Mouse (Mus musculus): ENCODE results near the gene Gm5460. TPM values are rescaled to one million over a fixed set of nuclear protein-coding genes. Genes with fewer than 3 reads are reported as not detected.

The Gm5460 gene
- not detected in 2 replicates for polyA plus RNA-seq (2011; ENCODE audit: insufficient read depth, insufficient read length, low read depth, missing spikeins)

DNA sequence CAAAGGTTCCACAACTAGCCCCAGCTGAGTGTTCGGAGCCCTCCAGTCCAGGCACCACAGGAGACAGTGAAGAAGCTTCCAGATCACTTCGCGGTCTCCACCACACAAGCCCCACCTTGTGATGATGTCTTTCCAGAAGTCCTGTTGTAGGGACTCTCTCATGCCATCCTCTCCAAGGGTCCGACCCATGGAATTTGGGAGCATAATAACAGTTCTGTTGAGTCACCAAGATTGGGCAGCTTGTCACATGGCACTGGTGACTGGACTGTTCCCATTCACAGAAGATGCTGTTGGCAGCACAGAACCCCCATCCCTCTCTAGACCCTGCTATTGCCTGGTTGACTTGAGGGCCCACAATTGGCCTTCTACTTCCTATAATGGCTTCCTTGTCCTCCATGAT lies at the start of gene Gm5460:
Gm5460 (plus strand) TSS at position 378 of the 400 bp plus-strand sequence.
- no peak within 1 kb of the TSS for H3K9ac ChIP-seq (ENCODE audit: low read depth, poor library complexity, severe bottlenecking)
- H3K9me3 ChIP-seq (replicated peaks; ENCODE audit: control insufficient read depth, insufficient read depth, low read length, poor library complexity, severe bottlenecking) = no peaks in the 10 kb centered on the region
- H3K4me1 ChIP-seq (ENCODE audit: control insufficient read depth, insufficient read depth, low read length) = no peaks in the 10 kb centered on the region
- H3K4me3 ChIP-seq (ENCODE audit: low read depth, low read length) = no peak within 1 kb of the TSS
- no peak within 1 kb of the TSS for H3K27ac ChIP-seq (ENCODE audit: insufficient read depth, low read length)
- no peak for TF ChIP-seq CTCF (IDR thresholded peaks at IDR 0.05; ENCODE audit: low read depth, low read length)
- no peak for TF ChIP-seq EP300 (IDR thresholded peaks at IDR 0.05; ENCODE audit: insufficient read depth, low read depth, low read length)
- TF ChIP-seq POLR2A (IDR thresholded peaks at IDR 0.05; ENCODE audit: insufficient read depth, low read length) = no peak
- no peaks in the 10 kb centered on the region for H3K36me3 ChIP-seq (ENCODE audit: control insufficient read depth, insufficient read depth, low read length, poor library complexity, severe bottlenecking)
- H3K27me3 ChIP-seq (ENCODE audit: control insufficient read depth, insufficient read depth, low read length, poor library complexity, severe bottlenecking) = no peaks in the 10 kb centered on the region

DNA sequence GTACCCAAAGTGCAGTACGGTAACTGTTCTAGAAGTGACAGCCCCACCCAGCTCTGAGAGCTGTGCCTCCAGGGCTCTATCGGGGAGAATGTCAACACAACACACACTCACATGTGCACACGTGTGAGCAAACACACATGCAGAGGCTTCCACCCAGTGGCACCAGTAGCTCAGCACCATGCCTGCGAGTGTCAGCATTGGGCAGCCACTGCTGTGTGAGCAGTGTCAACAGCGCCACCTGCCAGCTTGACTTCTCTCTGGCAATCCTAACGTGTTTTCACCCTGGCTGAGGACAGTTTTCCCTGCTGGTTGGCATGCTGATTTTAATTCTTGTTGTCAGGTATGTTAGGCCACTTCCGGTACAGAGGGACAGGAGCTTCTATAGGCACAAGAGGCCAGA lies 43.9 kb upstream of the Gm5460 start:
- no peaks in the 10 kb centered on the region for H3K36me3 ChIP-seq (ENCODE audit: control insufficient read depth, insufficient read depth, low read length, poor library complexity, severe bottlenecking)
- H3K4me3 ChIP-seq (ENCODE audit: low read depth, low read length) = no peak overlapping the region
- H3K9ac ChIP-seq (ENCODE audit: low read depth, poor library complexity, severe bottlenecking) = no peak overlapping the region
- no peak overlapping the region for H3K27ac ChIP-seq (ENCODE audit: insufficient read depth, low read length)
- H3K9me3 ChIP-seq (replicated peaks; ENCODE audit: control insufficient read depth, insufficient read depth, low read length, poor library complexity, severe bottlenecking) = no peaks in the 10 kb centered on the region
- TF ChIP-seq CTCF (IDR thresholded peaks at IDR 0.05; ENCODE audit: low read depth, low read length) = peak; percentile 58
- TF ChIP-seq EP300 (IDR thresholded peaks at IDR 0.05; ENCODE audit: insufficient read depth, low read depth, low read length) = no peak
- no peak for TF ChIP-seq POLR2A (IDR thresholded peaks at IDR 0.05; ENCODE audit: insufficient read depth, low read length)
- H3K4me1 ChIP-seq (ENCODE audit: control insufficient read depth, insufficient read depth, low read length) = no peaks in the 10 kb centered on the region
- no peaks in the 10 kb centered on the region for H3K27me3 ChIP-seq (ENCODE audit: control insufficient read depth, insufficient read depth, low read length, poor library complexity, severe bottlenecking)

DNA sequence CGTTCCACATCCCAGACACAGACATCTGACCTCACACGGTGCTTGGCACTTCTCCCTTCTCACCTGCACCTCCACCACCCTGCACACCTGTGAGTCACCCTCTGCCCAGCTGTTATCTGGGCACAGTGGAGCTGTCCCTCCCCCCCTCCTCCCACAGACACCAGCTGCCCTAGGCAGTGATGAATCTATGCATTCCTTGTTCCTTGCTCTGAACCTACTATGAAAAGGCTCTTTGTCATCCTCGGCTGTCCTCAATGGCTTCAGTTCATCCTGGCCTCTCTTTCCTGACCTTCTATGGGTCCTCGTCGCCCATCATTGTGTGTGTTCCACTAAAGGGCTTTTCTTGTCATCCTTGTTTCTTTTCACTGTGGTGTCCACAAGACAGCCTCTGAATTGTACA lies 41.8 kb upstream of the Gm5460 start:
- no peaks in the 10 kb centered on the region for H3K27me3 ChIP-seq (ENCODE audit: control insufficient read depth, insufficient read depth, low read length, poor library complexity, severe bottlenecking)
- TF ChIP-seq CTCF (IDR thresholded peaks at IDR 0.05; ENCODE audit: low read depth, low read length) = no peak
- no peak for TF ChIP-seq EP300 (IDR thresholded peaks at IDR 0.05; ENCODE audit: insufficient read depth, low read depth, low read length)
- TF ChIP-seq POLR2A (IDR thresholded peaks at IDR 0.05; ENCODE audit: insufficient read depth, low read length) = no peak

DNA sequence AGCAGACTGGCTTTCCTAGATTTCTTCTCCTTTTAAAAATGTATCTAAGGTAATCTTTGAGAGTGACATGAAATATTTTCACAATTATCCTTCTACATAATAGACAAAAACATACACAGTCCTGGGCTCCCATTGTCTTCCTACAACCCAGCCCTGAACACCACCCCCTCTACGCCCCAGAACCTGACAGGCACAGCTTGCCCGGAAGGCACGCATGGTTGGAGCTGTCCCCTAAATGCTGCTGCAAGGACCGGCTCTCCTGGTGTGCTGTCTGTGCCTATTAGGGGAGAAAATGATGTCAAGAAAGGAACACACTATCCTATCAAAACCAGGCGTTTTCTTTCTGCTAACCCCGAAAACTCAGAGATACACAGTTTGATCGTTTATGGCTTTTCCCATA lies 38.8 kb upstream of the Gm5460 start:
- no peak overlapping the region for H3K9ac ChIP-seq (ENCODE audit: low read depth, poor library complexity, severe bottlenecking)
- no peak for TF ChIP-seq POLR2A (IDR thresholded peaks at IDR 0.05; ENCODE audit: insufficient read depth, low read length)
- TF ChIP-seq CTCF (IDR thresholded peaks at IDR 0.05; ENCODE audit: low read depth, low read length) = no peak
- TF ChIP-seq EP300 (IDR thresholded peaks at IDR 0.05; ENCODE audit: insufficient read depth, low read depth, low read length) = no peak
- H3K9me3 ChIP-seq (replicated peaks; ENCODE audit: control insufficient read depth, insufficient read depth, low read length, poor library complexity, severe bottlenecking) = no peaks in the 10 kb centered on the region
- no peaks in the 10 kb centered on the region for H3K36me3 ChIP-seq (ENCODE audit: control insufficient read depth, insufficient read depth, low read length, poor library complexity, severe bottlenecking)
- H3K4me3 ChIP-seq (ENCODE audit: low read depth, low read length) = no peak overlapping the region
- no peak overlapping the region for H3K27ac ChIP-seq (ENCODE audit: insufficient read depth, low read length)
- H3K27me3 ChIP-seq (ENCODE audit: control insufficient read depth, insufficient read depth, low read length, poor library complexity, severe bottlenecking) = no peaks in the 10 kb centered on the region
- no peaks in the 10 kb centered on the region for H3K4me1 ChIP-seq (ENCODE audit: control insufficient read depth, insufficient read depth, low read length)

More for the DNA sequence above, 41.8 kb upstream of the Gm5460 start:
- Histone ChIP-seq H3K27ac (ENCODE audit: insufficient read depth, low read length) (no peak overlapping the region), H3K36me3 (ENCODE audit: control insufficient read depth, insufficient read depth, low read length, poor library complexity, severe bottlenecking) (no peaks in the 10 kb centered on the region), H3K4me3 (ENCODE audit: low read depth, low read length) (no peak overlapping the region), H3K4me1 (ENCODE audit: control insufficient read depth, insufficient read depth, low read length) (no peaks in the 10 kb centered on the region), H3K9me3 (replicated peaks; ENCODE audit: control insufficient read depth, insufficient read depth, low read length, poor library complexity, severe bottlenecking) (no peaks in the 10 kb centered on the region), H3K9ac (ENCODE audit: low read depth, poor library complexity, severe bottlenecking) (no peak overlapping the region)

DNA sequence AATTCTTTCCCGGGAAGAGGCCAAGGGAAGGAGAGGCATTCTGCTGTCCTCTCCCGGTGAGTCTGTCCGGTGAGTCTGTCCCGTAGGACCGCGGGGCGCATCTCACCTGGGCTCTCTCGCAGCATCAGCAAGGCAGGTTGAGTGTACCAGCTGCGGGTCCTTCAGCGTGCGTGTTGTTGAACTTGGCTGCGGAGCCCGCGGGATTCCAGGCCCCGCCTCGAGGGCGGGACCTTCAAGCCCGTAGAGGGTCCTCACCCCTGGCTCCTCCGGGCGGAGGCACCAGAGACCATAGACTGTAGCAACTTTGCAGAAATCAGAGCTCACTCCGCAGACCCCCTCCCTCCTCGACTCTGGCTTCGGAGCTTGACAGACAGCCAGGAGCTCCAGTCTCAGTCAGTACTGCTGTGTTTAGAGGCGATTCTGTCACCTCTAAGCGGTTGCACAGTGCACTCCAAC lies 37.9 kb upstream of the Gm5460 start, which contains the start of gene Zfp488:
Zfp488 (minus strand) TSS at position 161 of the 456 bp plus-strand sequence.
- TF ChIP-seq CTCF (IDR thresholded peaks at IDR 0.05; ENCODE audit: low read depth, low read length) (no peak), EP300 (IDR thresholded peaks at IDR 0.05; ENCODE audit: insufficient read depth, low read depth, low read length) (no peak), POLR2A (IDR thresholded peaks at IDR 0.05; ENCODE audit: insufficient read depth, low read length) (no peak)
- Histone ChIP-seq H3K27ac (ENCODE audit: insufficient read depth, low read length) (no peak within 1 kb of the TSS), H3K27me3 (ENCODE audit: control insufficient read depth, insufficient read depth, low read length, poor library complexity, severe bottlenecking) (no peaks in the 10 kb centered on the region)

DNA sequence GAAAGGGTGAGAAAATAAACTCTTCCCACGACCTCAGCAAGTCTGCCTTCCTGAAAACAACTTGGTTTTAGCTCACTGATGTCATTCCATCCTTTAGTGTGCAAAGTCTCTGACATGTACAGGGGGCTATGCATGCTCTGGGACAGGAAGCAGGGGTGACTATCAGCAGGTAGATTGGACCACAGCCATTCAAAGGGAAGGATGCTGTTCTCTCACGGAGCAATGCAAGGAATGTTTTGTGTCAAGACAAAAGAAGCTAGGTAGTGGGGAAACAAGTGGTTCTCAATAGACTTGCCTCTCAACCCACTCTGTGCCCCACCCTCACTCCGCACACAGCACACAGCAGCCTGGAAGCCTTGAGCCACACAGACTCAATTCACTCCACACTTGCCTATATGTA lies 27.4 kb upstream of the Gm5460 start:
- TF ChIP-seq POLR2A (IDR thresholded peaks at IDR 0.05; ENCODE audit: insufficient read depth, low read length) (no peak), EP300 (IDR thresholded peaks at IDR 0.05; ENCODE audit: insufficient read depth, low read depth, low read length) (no peak), CTCF (IDR thresholded peaks at IDR 0.05; ENCODE audit: low read depth, low read length) (no peak)
- H3K4me1 ChIP-seq (ENCODE audit: control insufficient read depth, insufficient read depth, low read length) = no peaks in the 10 kb centered on the region
- H3K4me3 ChIP-seq (ENCODE audit: low read depth, low read length) = no peak overlapping the region

More for the DNA sequence above, 37.9 kb upstream of the Gm5460 start, which contains the start of gene Zfp488:
- peak within 1 kb of the TSS; percentile 44 for H3K4me3 ChIP-seq (ENCODE audit: low read depth, low read length)
- no peaks in the 10 kb centered on the region for H3K36me3 ChIP-seq (ENCODE audit: control insufficient read depth, insufficient read depth, low read length, poor library complexity, severe bottlenecking)
- no peaks in the 10 kb centered on the region for H3K9me3 ChIP-seq (replicated peaks; ENCODE audit: control insufficient read depth, insufficient read depth, low read length, poor library complexity, severe bottlenecking)
- H3K4me1 ChIP-seq (ENCODE audit: control insufficient read depth, insufficient read depth, low read length) = no peaks in the 10 kb centered on the region
- H3K9ac ChIP-seq (ENCODE audit: low read depth, poor library complexity, severe bottlenecking) = no peak within 1 kb of the TSS

More for the DNA sequence above, 27.4 kb upstream of the Gm5460 start:
- no peaks in the 10 kb centered on the region for H3K36me3 ChIP-seq (ENCODE audit: control insufficient read depth, insufficient read depth, low read length, poor library complexity, severe bottlenecking)
- H3K9ac ChIP-seq (ENCODE audit: low read depth, poor library complexity, severe bottlenecking) = no peak overlapping the region
- no peak overlapping the region for H3K27ac ChIP-seq (ENCODE audit: insufficient read depth, low read length)
- H3K9me3 ChIP-seq (replicated peaks; ENCODE audit: control insufficient read depth, insufficient read depth, low read length, poor library complexity, severe bottlenecking) = 0 out of 2 replicates have a peak, but pooled peaks cover 2% of the 10 kb centered on the region
- no peaks in the 10 kb centered on the region for H3K27me3 ChIP-seq (ENCODE audit: control insufficient read depth, insufficient read depth, low read length, poor library complexity, severe bottlenecking)
